Mouse (Mus musculus) cortical plate, adult 2 months (tissue): ENCODE data around the gene Dysf. TPM values are rescaled to one million over a fixed set of nuclear protein-coding genes. Genes with fewer than 3 reads are reported as not detected.

Experiments used
- H3K27ac ChIP-seq: fragments of 200-500 bp; 2 replicates; pipeline ENCODE4 v1.5.1; 2012; ENCODE audit warnings: low read length, control low read depth, inconsistent platforms; ENCODE audit not compliant: insufficient read depth
- H3K4me1 ChIP-seq: fragments of 200-500 bp; 2 replicates; pipeline ENCODE4 v1.6.1; 2011; ENCODE audit warnings: low read length; ENCODE audit not compliant: control insufficient read depth, insufficient read depth
- H3K4me3 ChIP-seq: fragments of 200-500 bp; 2 replicates; pipeline ENCODE4 v1.5.1; 2011; ENCODE audit warnings: mild to moderate bottlenecking, low read length, control low read depth; ENCODE audit not compliant: insufficient read depth
- CTCF ChIP-seq: fragments of 200-500 bp; IDR thresholded peaks from 2 replicates; pipeline ENCODE4 v1.5.1; 2011; ENCODE audit warnings: mild to moderate bottlenecking, control low read depth, low read length; ENCODE audit not compliant: insufficient read depth; ENCODE audit errors: extremely low read depth
- POLR2A ChIP-seq: fragments of 200-500 bp; IDR thresholded peaks from 2 replicates; pipeline ENCODE4 v1.6.1; 2011; ENCODE audit warnings: mild to moderate bottlenecking, low read length, control low read depth; ENCODE audit not compliant: insufficient read depth; ENCODE audit errors: extremely low read depth
- polyA plus RNA-seq: library from polyadenylated mRNA; depleted of rRNA; stranded (reverse); fragments of >200 nt; gene quantifications from 2 replicates; pipeline ENCODE4 v1.2.3, GENCODE M21; 2012

Dysf gene
- polyA plus RNA-seq, 1 experiment: 3.7 TPM

- Histone ChIP-seq H3K4me1 (no peaks in the 10 kb centered on the region; the same call in 1 of the 2 replicates), H3K27ac (no peak overlapping the region), H3K4me3 (no peak overlapping the region)
- TF ChIP-seq POLR2A: no peak
- no peak for TF ChIP-seq CTCF
Measured at GRCm38 (mm10) chr6:84062541-84062940, 54.2 kb downstream of the Dysf start.

GRCm38 (mm10) chr6:84068236-84068635, 59.8 kb downstream of the Dysf start:
- no peak for TF ChIP-seq CTCF
- no peak for TF ChIP-seq POLR2A
- no peak overlapping the region for H3K4me3 ChIP-seq

GRCm38 (mm10) chr6:84070251-84070650, 61.9 kb downstream of the Dysf start:
- Histone ChIP-seq H3K27ac (no peak overlapping the region), H3K4me1 (no peaks in the 10 kb centered on the region), H3K4me3 (no peak overlapping the region)
- TF ChIP-seq POLR2A (no peak), CTCF (no peak)

More at GRCm38 (mm10) chr6:84068236-84068635, 59.8 kb downstream of the Dysf start:
- no peaks in the 10 kb centered on the region for H3K4me1 ChIP-seq
- no peak overlapping the region for H3K27ac ChIP-seq

GRCm38 (mm10) chr6:84072574-84072973, 64.2 kb downstream of the Dysf start:
- H3K4me1 ChIP-seq: no peaks in the 10 kb centered on the region
- H3K27ac ChIP-seq: no peak overlapping the region
- no peak overlapping the region for H3K4me3 ChIP-seq
- TF ChIP-seq CTCF: 0 out of 2 replicates have a peak, but pooled peaks have one; percentile 9
- no peak for TF ChIP-seq POLR2A

- H3K27ac ChIP-seq: no peak overlapping the region
- TF ChIP-seq CTCF (peak; percentile 52), POLR2A (no peak)
- no peak overlapping the region for H3K4me3 ChIP-seq
- H3K4me1 ChIP-seq: no peaks in the 10 kb centered on the region
Measured at GRCm38 (mm10) chr6:84078172-84078571, 69.8 kb downstream of the Dysf start.

- Histone ChIP-seq H3K27ac (no peak overlapping the region), H3K4me1 (no peaks in the 10 kb centered on the region), H3K4me3 (no peak overlapping the region)
- TF ChIP-seq POLR2A (no peak), CTCF (no peak)
Measured at GRCm38 (mm10) chr6:84080631-84081030, 72.2 kb downstream of the Dysf start.

- TF ChIP-seq POLR2A: no peak
- no peak for TF ChIP-seq CTCF
- no peak overlapping the region for H3K4me3 ChIP-seq
- H3K4me1 ChIP-seq: no peaks in the 10 kb centered on the region
Measured at GRCm38 (mm10) chr6:84084757-84085156, 76.4 kb downstream of the Dysf start.

GRCm38 (mm10) chr6:84093473-84093872, 85.1 kb downstream of the Dysf start:
- no peak overlapping the region for H3K4me3 ChIP-seq
- no peak for TF ChIP-seq POLR2A
- peak; percentile 94 for TF ChIP-seq CTCF
- no peak overlapping the region for H3K27ac ChIP-seq
- no peaks in the 10 kb centered on the region for H3K4me1 ChIP-seq

More at GRCm38 (mm10) chr6:84084757-84085156, 76.4 kb downstream of the Dysf start:
- no peak overlapping the region for H3K27ac ChIP-seq

GRCm38 (mm10) chr6:84094536-84094935, 86.1 kb downstream of the Dysf start:
- TF ChIP-seq POLR2A: no peak
- no peak for TF ChIP-seq CTCF
- no peak overlapping the region for H3K4me3 ChIP-seq
- no peaks in the 10 kb centered on the region for H3K4me1 ChIP-seq
- no peak overlapping the region for H3K27ac ChIP-seq

GRCm38 (mm10) chr6:84094998-84095397, 86.6 kb downstream of the Dysf start:
- Histone ChIP-seq H3K4me1 (no peaks in the 10 kb centered on the region), H3K4me3 (no peak overlapping the region), H3K27ac (no peak overlapping the region)
- no peak for TF ChIP-seq POLR2A
- TF ChIP-seq CTCF: peak; percentile 81
